Mouse (Mus musculus): ENCODE measurements at regions not wholly inside any gene's neighbourhood (a gene's known extent, or its start where the extent isn't known, plus 50 kb on each side); places are given as distances from the start of the nearest gene placed in this dataset.

DNA sequence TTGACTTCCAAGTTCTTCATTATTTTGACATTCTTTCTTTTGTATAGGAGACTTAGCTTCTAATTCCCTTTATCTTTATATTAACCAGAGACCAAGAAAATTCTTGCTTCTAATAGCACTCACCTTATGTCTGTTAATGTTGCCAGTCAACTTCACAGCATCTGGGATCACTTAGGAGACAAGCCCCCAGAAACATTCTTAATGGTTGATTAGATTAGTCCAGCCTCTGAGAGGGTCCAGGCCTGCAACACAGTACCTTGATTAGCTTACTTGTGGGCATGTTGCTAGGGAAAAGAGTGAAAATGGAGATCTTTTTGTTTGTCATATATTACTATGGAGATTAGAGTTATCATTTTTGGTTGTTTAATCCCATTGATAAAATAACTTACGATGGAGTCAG lies 778.8 kb downstream of the Brinp3 start:
- DNase-seq = no peak

DNA sequence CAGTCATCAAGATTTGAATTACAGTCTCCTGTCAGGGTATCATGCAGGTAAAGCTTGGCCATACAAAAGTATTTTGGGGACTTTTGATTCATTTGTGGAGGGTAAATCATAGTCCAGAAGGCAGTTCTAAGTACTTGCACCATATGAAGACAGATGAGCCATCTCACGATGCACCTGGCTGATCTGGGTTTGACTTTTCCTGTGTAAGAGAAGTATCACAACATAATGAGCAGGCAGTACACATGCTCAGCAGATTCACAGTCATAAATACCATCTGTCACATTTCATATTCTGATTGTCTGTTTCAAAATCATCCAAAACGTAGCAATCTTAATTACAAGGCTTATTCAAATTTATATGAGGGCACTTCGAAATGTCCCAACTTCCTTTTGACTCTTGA lies 796.6 kb downstream of the Brinp3 start:
- DNase-seq = no peak

DNA sequence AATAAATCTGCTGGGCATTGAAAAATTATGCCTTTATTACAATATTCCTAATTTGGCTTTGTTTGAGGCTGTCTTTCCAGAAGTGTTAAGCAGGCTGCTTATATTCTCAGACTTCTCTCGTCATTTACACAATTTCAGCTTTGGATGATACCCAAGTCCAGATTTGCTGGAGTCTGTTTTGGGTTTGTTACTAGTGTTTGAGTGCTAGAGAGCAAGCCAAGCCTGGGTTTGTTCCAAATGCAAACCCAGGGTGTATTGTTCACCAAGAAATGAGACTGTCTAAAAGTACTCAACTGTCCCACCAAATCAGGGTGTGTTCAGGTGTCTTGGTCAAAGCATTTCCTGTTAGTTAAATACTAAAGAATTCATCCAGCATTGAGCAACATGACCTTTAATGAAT lies 814.7 kb downstream of the Brinp3 start:
- no peak for DNase-seq

DNA sequence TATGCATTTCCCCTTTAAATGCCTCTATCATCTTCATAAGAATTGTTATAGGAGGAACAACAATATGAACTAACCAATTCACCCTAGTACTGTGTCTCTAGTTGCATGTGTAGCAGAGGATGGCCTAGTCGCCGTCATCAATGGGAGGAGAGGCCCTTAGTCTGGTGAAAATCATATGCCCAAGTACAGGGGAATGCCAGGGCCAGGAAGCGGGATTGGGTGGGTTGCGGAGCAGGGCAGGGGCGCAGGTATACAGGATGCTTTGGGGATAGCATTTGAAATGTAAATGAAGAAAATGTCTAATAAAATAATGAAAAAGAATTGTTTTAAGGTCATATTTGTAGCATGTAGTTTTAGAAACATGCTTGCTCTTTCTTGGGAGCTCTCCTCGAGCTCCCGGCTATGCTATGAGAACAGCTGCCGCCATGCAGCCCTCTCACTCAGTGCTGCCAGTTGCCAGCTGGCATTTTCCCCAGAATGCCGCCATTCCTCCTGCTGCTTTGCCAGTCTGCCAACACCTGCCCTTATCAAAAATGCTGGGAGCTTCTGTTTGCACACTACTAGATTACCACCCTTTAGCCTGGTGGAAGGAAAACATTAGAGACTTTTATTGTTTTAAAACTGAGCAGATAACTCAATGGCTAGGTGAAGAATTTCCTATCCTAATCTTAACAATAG lies 848.9 kb downstream of the Brinp3 start:
- peak; percentile 55 for DNase-seq

DNA sequence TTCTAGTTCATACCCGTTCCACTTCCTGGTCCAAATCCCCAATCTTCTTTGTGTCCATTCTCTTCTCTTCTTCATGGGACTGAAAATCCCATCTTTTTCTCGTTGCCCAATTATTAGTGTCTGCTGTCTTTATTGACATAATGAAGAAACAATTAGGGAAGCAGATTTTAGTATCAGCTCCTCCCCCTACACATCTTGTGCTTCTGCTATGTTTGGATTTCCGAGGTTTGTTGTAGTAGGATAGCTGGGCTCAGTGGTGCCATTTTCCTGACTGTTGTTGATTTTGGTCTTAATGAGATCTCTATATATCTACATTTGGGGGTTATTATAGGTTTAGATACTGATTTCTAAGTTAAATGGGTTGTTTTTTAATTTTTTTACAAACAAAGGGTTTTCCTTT lies 849.5 kb downstream of the Brinp3 start:
- DNase-seq = no peak

Data from cerebellum, adult 8-10 months (tissue).